Mouse (Mus musculus): ENCODE measurements at regions not wholly inside any gene's neighbourhood (a gene's known extent, or its start where the extent isn't known, plus 50 kb on each side); places are given as distances from the start of the nearest gene placed in this dataset.

DNA sequence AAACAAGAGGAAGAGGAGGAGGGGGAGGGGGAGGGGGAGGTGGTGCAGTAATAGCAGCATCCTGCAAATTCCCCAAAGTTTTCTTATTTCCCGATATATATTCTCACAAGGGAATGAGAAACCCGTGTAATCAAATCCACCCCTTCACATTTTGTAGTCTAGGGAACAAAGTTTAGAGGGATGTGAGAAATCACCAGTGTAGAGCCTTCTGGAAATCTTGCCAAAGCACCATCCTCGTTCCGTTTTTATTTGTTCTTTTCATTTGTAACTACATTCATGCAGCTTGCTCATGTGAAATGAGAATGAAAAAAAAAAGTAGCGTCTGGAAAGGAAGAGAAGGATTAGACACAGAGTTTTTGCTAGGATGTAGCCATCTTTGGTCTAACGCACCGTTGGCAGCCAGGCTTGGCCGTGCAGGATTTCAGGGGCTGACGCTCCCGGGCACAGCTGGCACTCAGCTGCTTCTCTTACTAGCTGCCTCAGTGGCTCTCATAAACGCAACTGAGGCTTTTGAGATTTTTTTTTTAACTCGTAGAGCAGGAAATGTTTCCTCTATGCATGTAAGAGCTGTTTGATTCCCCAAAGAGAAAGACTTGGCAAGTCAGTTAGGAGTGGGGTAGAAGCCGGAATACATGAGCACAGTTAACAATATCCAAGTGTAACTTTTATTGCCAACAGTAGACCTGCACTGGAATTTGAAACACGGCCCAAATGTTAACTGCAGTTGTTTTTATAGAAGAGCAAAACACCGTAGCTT, 72.5 kb upstream of the Meis1 start:
- TF ChIP-seq MXI1 (IDR thresholded peaks at IDR 0.05; ENCODE audit: low read depth, low read length) (no peak), MAFK (IDR thresholded peaks at IDR 0.05; ENCODE audit: insufficient replicate concordance, low read length) (no peak), MAZ (IDR thresholded peaks at IDR 0.05; ENCODE audit: low read depth, low read length) (no peak), NRF1 (IDR thresholded peaks at IDR 0.05; ENCODE audit: low read depth, low read length) (no peak), ZC3H11A (IDR thresholded peaks at IDR 0.05; ENCODE audit: low read depth, low read length) (no peak), EP300 (IDR thresholded peaks at IDR 0.05; ENCODE audit: low read length) (no peak), USF2 (conservative IDR thresholded peaks at IDR 0.05; ENCODE audit: low read depth, low read length) (no peak), ZMIZ1 (IDR thresholded peaks at IDR 0.05; ENCODE audit: low read depth, low read length) (no peak), BHLHE40 (IDR thresholded peaks at IDR 0.05; ENCODE audit: low read depth, low read length) (no peak), TCF12 (IDR thresholded peaks at IDR 0.05; ENCODE audit: low read depth, low read length) (no peak), PAX5 (IDR thresholded peaks at IDR 0.05; ENCODE audit: low read length) (no peak), JUND (conservative IDR thresholded peaks at IDR 0.05; ENCODE audit: low read depth, low read length) (no peak), MAX (IDR thresholded peaks at IDR 0.05; ENCODE audit: low read length) (no peak), ZKSCAN1 (IDR thresholded peaks at IDR 0.05; ENCODE audit: borderline replicate concordance, low read depth, low read length) (no peak), CHD1 (IDR thresholded peaks at IDR 0.05; ENCODE audit: low read depth, low read length) (no peak), USF1 (IDR thresholded peaks at IDR 0.05; ENCODE audit: low read depth, low read length) (no peak), GABPA (IDR thresholded peaks at IDR 0.05; ENCODE audit: insufficient replicate concordance, low read depth, low read length) (no peak), SMC3 (IDR thresholded peaks at IDR 0.05; ENCODE audit: low read depth, low read length) (no peak), NELFE (IDR thresholded peaks at IDR 0.05; ENCODE audit: low read depth, low read length) (no peak)
- in situ Hi-C loops (cut with MboI; ENCODE audit: low pct_ligation_motif_present, low pct_unique_long_range_greater_than_20kb, low sequenced_read_pairs) (no loop called here), dilution Hi-C loops (cut with MboI; ENCODE audit: extremely low pct_ligation_motif_present, extremely low pct_unique_long_range_greater_than_20kb, low sequenced_read_pairs) (no loop called here)
- Histone ChIP-seq H3K79me2 (replicated peaks; ENCODE audit: control insufficient read depth, extremely low read depth, insufficient read depth, poor library complexity, severe bottlenecking) (no peaks in the 10 kb centered on the region), H3K9me3 (replicated peaks; ENCODE audit: low read length) (no peaks in the 10 kb centered on the region), H3K27me3 (replicated peaks) (no peaks in the 10 kb centered on the region), H3K9ac (ENCODE audit: insufficient read depth, low read depth) (no peak overlapping the region), H3K4me3 (replicated peaks in 1 of 3; ENCODE audit: low read depth in 2 of 3, low read length in 2 of 3, poor library complexity in 1 of 3) (no peak overlapping the region), H3K36me3 (replicated peaks in 1 of 2; ENCODE audit: control insufficient read depth in 1 of 2, insufficient read depth in 1 of 2, low read length in 1 of 2) (no peaks in the 10 kb centered on the region), H3K4me1 (ENCODE audit: control insufficient read depth in 1 of 2, insufficient read depth in 2 of 2) (no peaks in the 10 kb centered on the region), H3K4me2 (ENCODE audit: insufficient read depth, low read depth, poor library complexity, severe bottlenecking) (no peak overlapping the region), H3K27ac (ENCODE audit: insufficient read depth, low read depth) (no peak overlapping the region)
- no peak for DNase-seq (ENCODE audit: extremely low read depth)

DNA sequence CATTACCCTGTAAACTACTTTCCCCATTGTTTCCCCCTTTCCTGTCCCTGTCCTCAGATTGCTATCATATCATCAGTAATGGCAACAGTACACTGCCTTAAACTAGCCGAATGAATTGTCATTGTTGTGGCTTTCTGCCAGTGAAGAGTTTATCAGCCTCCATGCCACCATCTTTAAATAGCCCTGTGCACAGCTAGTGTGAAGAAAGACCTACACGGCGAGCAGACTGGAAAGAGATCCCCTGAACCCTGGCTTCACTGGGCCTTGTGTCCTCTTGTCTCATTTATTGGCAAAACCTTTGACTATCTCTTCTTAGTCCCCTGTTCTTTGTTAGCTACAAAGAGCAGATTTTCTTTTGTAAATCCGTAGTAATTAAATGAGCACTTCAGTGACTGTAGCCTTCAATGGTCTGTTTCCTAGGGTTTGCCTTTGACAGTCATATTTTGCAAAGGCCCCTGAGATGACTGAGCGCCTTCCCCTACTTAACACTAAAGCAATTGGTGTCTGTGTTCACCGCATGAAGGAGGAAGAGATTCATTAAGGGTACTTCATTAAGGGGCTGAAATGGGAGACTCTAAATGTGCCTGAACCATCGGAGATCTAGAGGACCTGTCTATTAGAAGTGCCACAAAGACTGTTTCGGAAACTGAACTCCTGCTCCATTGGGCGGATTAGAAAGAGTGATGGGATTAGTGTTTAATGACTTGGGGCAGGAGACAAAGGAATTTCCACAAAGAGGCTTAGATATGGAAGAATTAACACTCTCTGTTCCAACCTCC, 74.4 kb upstream of the Meis1 start:
- Histone ChIP-seq H3K27me3 (replicated peaks) (no peaks in the 10 kb centered on the region), H3K4me1 (ENCODE audit: control insufficient read depth in 1 of 2, insufficient read depth in 2 of 2) (no peaks in the 10 kb centered on the region), H3K4me3 (replicated peaks in 1 of 3; ENCODE audit: low read depth in 2 of 3, low read length in 2 of 3, poor library complexity in 1 of 3) (no peak overlapping the region), H3K36me3 (replicated peaks in 1 of 2; ENCODE audit: control insufficient read depth in 1 of 2, insufficient read depth in 1 of 2, low read length in 1 of 2) (no peaks in the 10 kb centered on the region), H3K79me2 (replicated peaks; ENCODE audit: control insufficient read depth, extremely low read depth, insufficient read depth, poor library complexity, severe bottlenecking) (no peaks in the 10 kb centered on the region), H3K27ac (ENCODE audit: insufficient read depth, low read depth) (no peak overlapping the region), H3K9ac (ENCODE audit: insufficient read depth, low read depth) (no peak overlapping the region), H3K4me2 (ENCODE audit: insufficient read depth, low read depth, poor library complexity, severe bottlenecking) (no peak overlapping the region), H3K9me3 (replicated peaks; ENCODE audit: low read length) (no peaks in the 10 kb centered on the region)
- TF ChIP-seq RAD21 (IDR thresholded peaks at IDR 0.05; ENCODE audit: low read depth, low read length): no peak
- no peak for TF ChIP-seq ZMIZ1 (IDR thresholded peaks at IDR 0.05; ENCODE audit: low read depth, low read length)
- TF ChIP-seq EP300 (IDR thresholded peaks at IDR 0.05; ENCODE audit: low read length): no peak
- no peak for TF ChIP-seq MAX (IDR thresholded peaks at IDR 0.05; ENCODE audit: low read length)
- no peak for TF ChIP-seq IRF4 (IDR thresholded peaks at IDR 0.05; ENCODE audit: low read depth, low read length)
- no peak for TF ChIP-seq POLR2AphosphoS2 (IDR thresholded peaks at IDR 0.05; ENCODE audit: low read depth, low read length)
- TF ChIP-seq ZNF384 (IDR thresholded peaks at IDR 0.05; ENCODE audit: low read depth, low read length): no peak
- no peak for TF ChIP-seq JUN (IDR thresholded peaks at IDR 0.05; ENCODE audit: insufficient read depth, low read depth, low read length)
- TF ChIP-seq JUND (conservative IDR thresholded peaks at IDR 0.05; ENCODE audit: low read depth, low read length): no peak
- no peak for TF ChIP-seq GABPA (IDR thresholded peaks at IDR 0.05; ENCODE audit: insufficient replicate concordance, low read depth, low read length)
- TF ChIP-seq MYC (IDR thresholded peaks at IDR 0.05; ENCODE audit: low read depth, low read length): no peak
- TF ChIP-seq ZC3H11A (IDR thresholded peaks at IDR 0.05; ENCODE audit: low read depth, low read length): no peak
- no peak for TF ChIP-seq RCOR1 (conservative IDR thresholded peaks at IDR 0.05; ENCODE audit: low read depth, low read length)
- TF ChIP-seq MEF2A (IDR thresholded peaks at IDR 0.05; ENCODE audit: borderline replicate concordance, low read depth, low read length): no peak
- TF ChIP-seq SIN3A (IDR thresholded peaks at IDR 0.05; ENCODE audit: low read length): no peak
- no peak for TF ChIP-seq ZKSCAN1 (IDR thresholded peaks at IDR 0.05; ENCODE audit: borderline replicate concordance, low read depth, low read length)
- no peak for TF ChIP-seq CTCF (conservative IDR thresholded peaks at IDR 0.05 in 1 of 2, IDR thresholded peaks at IDR 0.05 in 1 of 2; ENCODE audit: low read depth in 2 of 2, low read length in 2 of 2)
- no peak for TF ChIP-seq MAFK (IDR thresholded peaks at IDR 0.05; ENCODE audit: insufficient replicate concordance, low read length)
- DNase-seq (ENCODE audit: extremely low read depth): no peak
- dilution Hi-C loops (cut with MboI; ENCODE audit: extremely low pct_ligation_motif_present, extremely low pct_unique_long_range_greater_than_20kb, low sequenced_read_pairs): no loop called here
- in situ Hi-C loops (cut with MboI; ENCODE audit: low pct_ligation_motif_present, low pct_unique_long_range_greater_than_20kb, low sequenced_read_pairs): no loop called here
